Mouse (Mus musculus): ENCODE measurements around the gene Thra.

DNA sequence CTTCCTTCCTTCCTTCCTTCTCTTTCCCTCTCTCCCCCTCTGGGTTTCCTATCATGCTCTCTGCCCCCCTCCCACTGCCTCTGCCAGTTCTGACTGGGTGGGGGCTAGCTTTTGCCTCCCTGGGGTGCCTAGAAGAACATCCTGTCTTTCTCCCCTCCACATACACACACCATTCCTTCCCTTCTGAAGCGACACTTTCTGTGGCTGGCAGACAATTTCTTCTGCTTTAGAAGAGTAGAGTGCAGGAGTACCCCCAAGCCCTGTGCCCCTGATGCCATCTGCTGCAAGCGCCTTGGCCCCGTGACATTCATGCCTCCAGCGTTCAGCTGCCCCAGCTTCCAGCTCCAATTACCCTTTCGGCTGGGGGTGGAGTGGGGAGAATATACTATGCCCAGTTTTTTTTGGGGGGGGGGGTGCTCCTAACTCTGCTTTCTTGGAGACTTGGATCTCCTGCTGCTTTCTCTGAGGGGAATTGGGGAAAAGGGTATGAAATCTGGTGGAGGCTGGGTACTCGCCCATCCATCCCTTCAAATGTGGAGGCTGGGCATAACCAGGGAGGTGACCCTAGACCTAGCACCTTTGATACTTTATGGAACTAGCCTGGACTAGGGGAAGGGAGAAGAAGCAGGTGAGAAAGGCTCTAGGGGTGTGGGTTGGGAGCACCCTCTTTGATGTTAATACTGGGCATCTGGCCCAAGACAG is 7.5 kb downstream of the Thra start:
- TF ChIP-seq POLR2A (IDR thresholded peaks at IDR 0.05; ENCODE audit: low read depth, low read length) (no peak), CTCF (IDR thresholded peaks at IDR 0.05; ENCODE audit: extremely low read depth, insufficient read length, insufficient replicate concordance, low read depth, low read length) (no peak)

All from small intestine, adult 2 months (tissue).